Mouse (Mus musculus) myocyte (in vitro differentiated cells): ENCODE results near the gene Sash1. TPM values are rescaled to one million over a fixed set of nuclear protein-coding genes. Genes with fewer than 3 reads are reported as not detected.

ENCODE experiments used
- H3K27me3 ChIP-seq: one replicate; pipeline ENCODE4 v1.6.1; 2011; ENCODE audit not compliant: control insufficient read depth, insufficient read depth, insufficient read length
- H3K36me3 ChIP-seq: one replicate; pipeline ENCODE4 v1.6.1; 2011; ENCODE audit not compliant: control insufficient read depth, insufficient read depth
- H3K4me2 ChIP-seq: one replicate; pipeline ENCODE4 v1.6.1; 2011; ENCODE audit warnings: low read depth, control low read depth
- H3K4me3 ChIP-seq: one replicate; pipeline ENCODE4 v1.5.1; 2011; ENCODE audit warnings: mild to moderate bottlenecking, control low read depth, moderate library complexity
- H3K79me2 ChIP-seq: one replicate; pipeline ENCODE4 v1.6.1; 2011; ENCODE audit not compliant: control insufficient read depth, insufficient read depth
- H3ac ChIP-seq: one replicate; pipeline ENCODE4 v1.6.1; 2011; ENCODE audit not compliant: control insufficient read depth, insufficient read length
- CEBPB ChIP-seq: IDR thresholded peaks from 2 replicates; pipeline ENCODE4 v1.6.1; 2011; ENCODE audit warnings: mild to moderate bottlenecking, moderate library complexity; ENCODE audit not compliant: poor library complexity, insufficient read depth, severe bottlenecking
- E2F4 ChIP-seq: IDR thresholded peaks from one replicate; pipeline ENCODE4 v1.6.1; 2011; ENCODE audit warnings: mild to moderate bottlenecking, control low read depth, moderate library complexity; ENCODE audit not compliant: insufficient read depth
- MAX ChIP-seq: IDR thresholded peaks from one replicate; pipeline ENCODE4 v1.6.1; 2011; ENCODE audit warnings: low read depth, mild to moderate bottlenecking, control low read depth
- MYOD1 ChIP-seq, 3 experiments: IDR thresholded peaks; one replicate each; pipeline ENCODE4 v1.6.1; 2011; ENCODE audit warnings: control low read depth in 2 of 3, low read depth in 2 of 3, mild to moderate bottlenecking in 2 of 3, moderate library complexity in 1 of 3; ENCODE audit not compliant: insufficient read length in 2 of 3, control insufficient read depth in 1 of 3
- MYOG ChIP-seq, 3 experiments: IDR thresholded peaks; one replicate each; pipeline ENCODE4 v1.6.1; 2011; ENCODE audit warnings: control low read depth in 2 of 3, low read depth in 2 of 3, mild to moderate bottlenecking in 2 of 3; ENCODE audit not compliant: insufficient read length in 2 of 3, control insufficient read depth in 1 of 3, insufficient read depth in 1 of 3
- POLR2A ChIP-seq: IDR thresholded peaks from one replicate; pipeline ENCODE4 v1.6.1; 2011; ENCODE audit warnings: low read depth, mild to moderate bottlenecking, control low read depth, moderate library complexity; ENCODE audit not compliant: insufficient read length
- POLR2AphosphoS2 ChIP-seq: IDR thresholded peaks from one replicate; pipeline ENCODE4 v1.6.1; 2011; ENCODE audit warnings: low read depth, control low read depth; ENCODE audit not compliant: insufficient read length
- REST ChIP-seq: IDR thresholded peaks from one replicate; pipeline ENCODE4 v1.6.1; 2011; ENCODE audit warnings: mild to moderate bottlenecking, control low read depth, moderate library complexity; ENCODE audit not compliant: insufficient read depth, insufficient read length
- SRF ChIP-seq: IDR thresholded peaks from one replicate; pipeline ENCODE4 v1.6.1; 2011; ENCODE audit warnings: low read depth; ENCODE audit not compliant: control insufficient read depth, insufficient read length
- TCF12 ChIP-seq: IDR thresholded peaks from one replicate; pipeline ENCODE4 v1.6.1; 2011; ENCODE audit warnings: mild to moderate bottlenecking, control low read depth; ENCODE audit not compliant: poor library complexity, insufficient read depth, severe bottlenecking
- TCF3 ChIP-seq: IDR thresholded peaks from one replicate; pipeline ENCODE4 v1.6.1; 2011; ENCODE audit warnings: low read depth, control low read depth; ENCODE audit not compliant: insufficient read length
- USF1 ChIP-seq: IDR thresholded peaks from one replicate; pipeline ENCODE4 v1.6.1; 2011; ENCODE audit warnings: low read depth, mild to moderate bottlenecking, control low read depth, moderate library complexity
- polyA plus RNA-seq: library from polyadenylated mRNA; unstranded; fragments of >200 nt; fragmentation: generic; extraction: Trizol; gene quantifications from one replicate; pipeline ENCODE4 v1.2.1, GENCODE M21; 2012; ENCODE audit warnings: missing spikeins

Sash1 gene
- polyA plus RNA-seq, 1 experiment, result 1.9 TPM

DNA sequence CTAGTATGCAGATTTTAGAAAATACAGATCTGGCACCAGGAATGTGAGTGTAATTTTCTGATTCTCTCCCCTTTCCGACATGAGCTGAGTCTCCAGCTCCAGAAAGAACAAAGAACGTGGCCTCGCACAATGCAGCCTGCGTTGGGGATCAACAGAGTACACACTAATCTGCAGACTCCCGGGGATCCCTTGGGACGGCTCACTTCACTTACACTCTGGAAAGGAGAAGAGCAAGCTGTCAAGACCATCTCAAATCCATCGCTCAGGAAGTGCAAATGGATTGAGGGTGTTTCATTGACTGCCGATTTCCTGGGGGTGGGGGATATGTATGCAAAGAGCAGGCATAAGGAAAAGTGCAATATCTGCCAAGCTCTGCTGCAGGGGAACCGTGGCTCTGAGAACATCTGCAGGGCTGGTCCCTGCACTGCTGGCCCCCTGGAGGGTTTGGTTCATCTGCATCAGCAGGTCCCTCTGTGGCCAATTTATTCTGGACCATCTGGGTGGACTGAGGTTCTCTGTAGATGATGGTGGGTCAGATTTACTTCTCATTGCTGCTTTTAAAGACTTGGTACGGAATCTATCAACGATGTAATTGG is 35.3 kb upstream of the Sash1 start:
- no peak overlapping the region for H3K4me3 ChIP-seq
- no peak for TF ChIP-seq TCF3
- H3K79me2 ChIP-seq, result no peaks in the 10 kb centered on the region
- H3K36me3 ChIP-seq, result no peaks in the 10 kb centered on the region
- no peak overlapping the region for H3ac ChIP-seq
- no peaks in the 10 kb centered on the region for H3K27me3 ChIP-seq
- H3K4me2 ChIP-seq, result no peak overlapping the region

DNA sequence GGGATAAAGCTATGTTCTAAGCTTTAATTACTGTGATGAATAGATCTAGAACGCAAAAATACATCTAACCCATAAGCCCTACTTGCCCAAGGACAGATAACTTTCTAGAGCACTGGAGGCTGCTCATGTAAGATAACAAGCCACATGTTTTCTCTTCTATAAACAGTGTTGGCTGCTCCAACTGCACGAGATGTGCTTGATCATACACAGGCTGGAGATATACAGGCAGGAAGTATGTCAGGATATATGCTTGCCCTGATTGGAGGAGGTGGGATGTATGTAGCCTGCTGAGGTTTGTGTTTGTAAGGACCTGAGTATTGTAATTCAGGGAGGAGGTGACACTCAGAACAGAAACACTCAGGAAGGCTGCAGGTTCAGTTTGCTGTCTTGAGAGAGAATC is 31.9 kb upstream of the Sash1 start:
- TF ChIP-seq REST, result no peak
- no peak for TF ChIP-seq MYOG (IDR thresholded peaks at IDR 0.05; ENCODE audit: control insufficient read depth in 1 of 3, insufficient read depth in 1 of 3, insufficient read length in 2 of 3, low read depth in 2 of 3)
- no peak for TF ChIP-seq POLR2AphosphoS2
- no peak for TF ChIP-seq USF1
- no peak for TF ChIP-seq SRF
- TF ChIP-seq TCF12, result no peak
- no peak for TF ChIP-seq CEBPB
- no peak for TF ChIP-seq MAX
- no peak for TF ChIP-seq POLR2A
- Histone ChIP-seq H3K36me3 (no peaks in the 10 kb centered on the region), H3ac (no peak overlapping the region), H3K4me3 (no peak overlapping the region), H3K4me2 (no peak overlapping the region), H3K27me3 (no peaks in the 10 kb centered on the region), H3K79me2 (no peaks in the 10 kb centered on the region)

GRCm38 (mm10) chr10:8917350-8917749 is 31.5 kb upstream of the Sash1 start:
- Histone ChIP-seq H3K79me2 (no peaks in the 10 kb centered on the region), H3K4me2 (no peak overlapping the region), H3K27me3 (no peaks in the 10 kb centered on the region), H3K4me3 (no peak overlapping the region), H3K36me3 (no peaks in the 10 kb centered on the region), H3ac (no peak overlapping the region)
- TF ChIP-seq POLR2A (no peak), POLR2AphosphoS2 (no peak), MYOD1 (IDR thresholded peaks at IDR 0.05; ENCODE audit: control insufficient read depth in 1 of 3, insufficient read length in 2 of 3, low read depth in 2 of 3) (no peak), TCF3 (no peak), USF1 (no peak), E2F4 (no peak), SRF (no peak), REST (no peak), TCF12 (no peak), MYOG (IDR thresholded peaks at IDR 0.05; ENCODE audit: control insufficient read depth in 1 of 3, insufficient read depth in 1 of 3, insufficient read length in 2 of 3, low read depth in 2 of 3) (no peak)

- Histone ChIP-seq H3K4me2 (no peak overlapping the region), H3ac (no peak overlapping the region), H3K27me3 (no peaks in the 10 kb centered on the region), H3K4me3 (no peak overlapping the region), H3K79me2 (no peaks in the 10 kb centered on the region), H3K36me3 (no peaks in the 10 kb centered on the region)
- TF ChIP-seq CEBPB (no peak), MAX (no peak), REST (no peak), POLR2AphosphoS2 (no peak), SRF (no peak), POLR2A (no peak), TCF3 (no peak), E2F4 (no peak), MYOG (IDR thresholded peaks at IDR 0.05; ENCODE audit: control insufficient read depth in 1 of 3, insufficient read depth in 1 of 3, insufficient read length in 2 of 3, low read depth in 2 of 3) (no peak), USF1 (no peak), MYOD1 (IDR thresholded peaks at IDR 0.05; ENCODE audit: control insufficient read depth in 1 of 3, insufficient read length in 2 of 3, low read depth in 2 of 3) (no peak), TCF12 (no peak)
These were observed 29.9 kb upstream of the Sash1 start for GRCm38 (mm10) chr10:8915755-8916154.

GRCm38 (mm10) chr10:8913904-8914303 is 28.0 kb upstream of the Sash1 start:
- no peak overlapping the region for H3K4me3 ChIP-seq
- no peaks in the 10 kb centered on the region for H3K36me3 ChIP-seq
- no peaks in the 10 kb centered on the region for H3K79me2 ChIP-seq
- no peak overlapping the region for H3ac ChIP-seq
- H3K4me2 ChIP-seq, result no peak overlapping the region
- TF ChIP-seq MYOG (IDR thresholded peaks at IDR 0.05; ENCODE audit: control insufficient read depth in 1 of 3, insufficient read depth in 1 of 3, insufficient read length in 2 of 3, low read depth in 2 of 3), result no peak
- no peak for TF ChIP-seq USF1
- TF ChIP-seq E2F4, result no peak
- TF ChIP-seq MAX, result no peak
- no peak for TF ChIP-seq POLR2A
- H3K27me3 ChIP-seq, result no peaks in the 10 kb centered on the region
